Mouse (Mus musculus): ENCODE results near the gene Sco1. TPM values are rescaled to one million over a fixed set of nuclear protein-coding genes. Genes with fewer than 3 reads are reported as not detected.
A peak's percentile ranks its signal among the peaks of the same experiment; 100 is the strongest.

Gene Sco1
- 8.2 and 13.1 TPM in 2 replicates for total RNA-seq (2014; rRNA removed; ENCODE audit: low replicate concordance)
- polyA plus RNA-seq (2015; fragmentation: Nextera tagmentation; extraction: Ambion mirVana), result 15.4 and 15.8 TPM in 2 replicates

GRCm38 (mm10) chr11:67052321-67052952, at the start of gene Sco1, which contains the start of gene Adprm:
Gene Sco1, plus strand, starts transcription at chr11:67052670.
Gene Adprm, minus strand, starts transcription at chr11:67052594.
- Histone ChIP-seq H3K27me3 (ENCODE audit: control insufficient read depth, insufficient read depth, low read length) (no peaks in the 10 kb centered on the region), H3K9me3 (replicated peaks; ENCODE audit: control insufficient read depth, low read length) (no peaks in the 10 kb centered on the region), H3K4me3 (ENCODE audit: low read depth, low read length) (peak within 1 kb of the TSS; percentile 78), H3K27ac (ENCODE audit: low read depth) (peak within 1 kb of the TSS; percentile 87), H3K36me3 (replicated peaks; ENCODE audit: control insufficient read depth, insufficient read depth, low read length) (peaks cover 23% of the 10 kb centered on the region), H3K4me1 (ENCODE audit: control insufficient read depth, insufficient read depth) (peaks cover 12% of the 10 kb centered on the region), H3K9ac (replicated peaks; ENCODE audit: low read depth, low read length) (peak within 1 kb of the TSS; percentile 67), H3K4me2 (ENCODE audit: low read depth, low read length) (peak within 1 kb of the TSS; percentile 83)
- peak; percentile 93 for ATAC-seq (ENCODE audit: insufficient read depth, low read depth)
- DNase-seq (ENCODE audit: low spot score), result peak; percentile 92
- under 1% methylated on average over 50 of the region's 50 CpGs for WGBS
- TF ChIP-seq EP300 (IDR thresholded peaks at IDR 0.05; ENCODE audit: low read depth), result no peak
- peak; percentile 32; the same call in 1 of the 2 replicates for TF ChIP-seq CTCF (IDR thresholded peaks at IDR 0.05; ENCODE audit: low read depth)

DNA sequence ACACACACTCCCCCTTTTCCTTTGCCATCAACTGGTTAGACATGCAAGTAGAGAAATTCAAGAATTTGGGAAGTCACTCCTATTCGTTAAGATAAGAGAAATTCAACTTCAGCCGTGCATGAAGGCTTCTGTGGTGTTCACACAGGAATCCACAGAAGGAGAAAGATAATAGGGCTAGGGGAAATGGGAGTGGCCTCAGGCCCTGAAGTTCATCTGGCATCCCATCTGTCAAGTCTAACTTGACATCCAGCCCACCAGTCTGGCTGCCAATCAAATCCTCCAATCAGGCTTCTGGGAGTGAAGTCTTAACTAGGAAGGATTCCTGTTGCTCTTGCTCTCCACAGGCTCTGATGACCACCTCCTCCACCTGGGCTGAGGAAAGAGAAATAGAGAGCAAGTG, 49.6 kb upstream of the Sco1 start:
- ATAC-seq (ENCODE audit: insufficient read depth, low read depth) (no peak), DNase-seq (ENCODE audit: low spot score) (no peak)
- Histone ChIP-seq H3K27ac (ENCODE audit: low read depth) (no peak overlapping the region), H3K27me3 (ENCODE audit: control insufficient read depth, insufficient read depth, low read length) (no peaks in the 10 kb centered on the region), H3K4me1 (ENCODE audit: control insufficient read depth, insufficient read depth) (peaks cover 9% of the 10 kb centered on the region), H3K4me2 (ENCODE audit: low read depth, low read length) (no peak overlapping the region), H3K9ac (replicated peaks; ENCODE audit: low read depth, low read length) (no peak overlapping the region), H3K9me3 (replicated peaks; ENCODE audit: control insufficient read depth, low read length) (no peaks in the 10 kb centered on the region), H3K36me3 (replicated peaks; ENCODE audit: control insufficient read depth, insufficient read depth, low read length) (no peaks in the 10 kb centered on the region), H3K4me3 (ENCODE audit: low read depth, low read length) (no peak overlapping the region)
- WGBS, result 38% methylated on average over 2 of the region's 2 CpGs
- TF ChIP-seq CTCF (IDR thresholded peaks at IDR 0.05; ENCODE audit: low read depth), result no peak
- TF ChIP-seq EP300 (IDR thresholded peaks at IDR 0.05; ENCODE audit: low read depth), result no peak

GRCm38 (mm10) chr11:67007961-67008360, 44.5 kb upstream of the Sco1 start:
- Histone ChIP-seq H3K27me3 (ENCODE audit: control insufficient read depth, insufficient read depth, low read length) (no peaks in the 10 kb centered on the region), H3K4me3 (ENCODE audit: low read depth, low read length) (no peak overlapping the region), H3K9me3 (replicated peaks; ENCODE audit: control insufficient read depth, low read length) (no peaks in the 10 kb centered on the region), H3K36me3 (replicated peaks; ENCODE audit: control insufficient read depth, insufficient read depth, low read length) (no peaks in the 10 kb centered on the region), H3K4me1 (ENCODE audit: control insufficient read depth, insufficient read depth) (0 out of 2 replicates have a peak, but pooled peaks cover 6% of the 10 kb centered on the region), H3K9ac (replicated peaks; ENCODE audit: low read depth, low read length) (no peak overlapping the region; the same call in 1 of the 2 replicates), H3K27ac (ENCODE audit: low read depth) (no peak overlapping the region), H3K4me2 (ENCODE audit: low read depth, low read length) (no peak overlapping the region)
- 68% methylated on average over 8 of the region's 8 CpGs for WGBS
- TF ChIP-seq EP300 (IDR thresholded peaks at IDR 0.05; ENCODE audit: low read depth), result no peak
- no peak for TF ChIP-seq CTCF (IDR thresholded peaks at IDR 0.05; ENCODE audit: low read depth)
- DNase-seq (ENCODE audit: low spot score) (no peak), ATAC-seq (ENCODE audit: insufficient read depth, low read depth) (no peak)

DNA sequence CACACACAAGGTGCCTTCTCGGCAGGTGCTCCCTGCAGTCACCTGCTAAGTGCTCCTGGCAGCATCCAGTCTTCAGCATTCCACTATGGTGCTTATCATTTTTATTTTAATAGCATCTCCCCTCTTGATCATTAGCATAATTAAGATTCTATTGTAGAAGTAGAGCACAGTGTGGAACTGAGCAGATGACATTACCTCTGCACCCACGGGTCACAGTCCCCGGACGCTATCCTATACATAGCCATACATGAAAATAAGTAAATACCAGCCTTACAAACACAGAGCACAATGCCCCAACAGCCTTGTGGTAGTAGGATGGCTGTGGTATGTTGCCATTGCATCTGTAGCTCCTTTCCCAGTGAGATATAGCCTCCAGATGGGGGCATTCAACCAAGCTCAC, 43.9 kb upstream of the Sco1 start:
- no peaks in the 10 kb centered on the region for H3K36me3 ChIP-seq (replicated peaks; ENCODE audit: control insufficient read depth, insufficient read depth, low read length)
- TF ChIP-seq EP300 (IDR thresholded peaks at IDR 0.05; ENCODE audit: low read depth) (no peak), CTCF (IDR thresholded peaks at IDR 0.05; ENCODE audit: low read depth) (no peak)
- H3K4me2 ChIP-seq (ENCODE audit: low read depth, low read length), result no peak overlapping the region
- 91% methylated on average over 4 of the region's 4 CpGs for WGBS
- no peaks in the 10 kb centered on the region for H3K27me3 ChIP-seq (ENCODE audit: control insufficient read depth, insufficient read depth, low read length)
- H3K4me3 ChIP-seq (ENCODE audit: low read depth, low read length), result no peak overlapping the region
- ATAC-seq (ENCODE audit: insufficient read depth, low read depth), result no peak
- no peaks in the 10 kb centered on the region for H3K9me3 ChIP-seq (replicated peaks; ENCODE audit: control insufficient read depth, low read length)
- H3K27ac ChIP-seq (ENCODE audit: low read depth), result no peak overlapping the region
- no peak overlapping the region for H3K9ac ChIP-seq (replicated peaks; ENCODE audit: low read depth, low read length)
- no peak for DNase-seq (ENCODE audit: low spot score)
- H3K4me1 ChIP-seq (ENCODE audit: control insufficient read depth, insufficient read depth), result 0 out of 2 replicates have a peak, but pooled peaks cover 6% of the 10 kb centered on the region

DNA sequence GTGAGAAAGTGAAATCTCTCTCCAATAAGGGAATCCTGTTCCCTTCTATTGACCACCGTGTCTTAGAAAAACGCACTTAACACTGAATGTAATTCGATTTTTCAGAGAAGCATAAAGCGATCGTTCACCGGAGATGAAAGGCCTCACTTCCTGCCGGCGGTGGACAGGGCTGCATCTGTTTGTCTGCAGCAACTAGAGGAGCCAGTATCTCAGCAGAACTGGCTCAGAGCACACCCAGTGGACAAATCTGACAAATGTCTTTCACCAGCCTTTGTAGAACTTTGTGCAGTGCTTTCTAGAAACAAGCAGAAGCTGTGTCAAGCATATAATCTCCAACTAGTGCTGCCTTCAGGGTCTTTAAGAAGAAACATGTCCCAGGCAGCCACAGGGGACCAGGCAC, 42.0 kb upstream of the Sco1 start:
- no peak overlapping the region for H3K27ac ChIP-seq (ENCODE audit: low read depth)
- no peaks in the 10 kb centered on the region for H3K27me3 ChIP-seq (ENCODE audit: control insufficient read depth, insufficient read depth, low read length)
- no peak overlapping the region for H3K4me3 ChIP-seq (ENCODE audit: low read depth, low read length)
- WGBS, result 6% methylated on average over 8 of the region's 8 CpGs
- H3K36me3 ChIP-seq (replicated peaks; ENCODE audit: control insufficient read depth, insufficient read depth, low read length), result no peaks in the 10 kb centered on the region
- ATAC-seq (ENCODE audit: insufficient read depth, low read depth), result peak; percentile 83
- H3K4me2 ChIP-seq (ENCODE audit: low read depth, low read length), result peak overlapping the region; percentile 34
- 0 out of 2 replicates have a peak, but pooled peaks cover 6% of the 10 kb centered on the region for H3K4me1 ChIP-seq (ENCODE audit: control insufficient read depth, insufficient read depth)
- TF ChIP-seq EP300 (IDR thresholded peaks at IDR 0.05; ENCODE audit: low read depth), result no peak
- peak; percentile 40; the same call in 1 of the 2 replicates for TF ChIP-seq CTCF (IDR thresholded peaks at IDR 0.05; ENCODE audit: low read depth)
- no peak overlapping the region for H3K9ac ChIP-seq (replicated peaks; ENCODE audit: low read depth, low read length)
- DNase-seq (ENCODE audit: low spot score), result peak; percentile 47
- no peaks in the 10 kb centered on the region for H3K9me3 ChIP-seq (replicated peaks; ENCODE audit: control insufficient read depth, low read length)

Measured in heart, postnatal 0 days (tissue).